ENCODE assay signal across 9 mouse cellular contexts in the genomic region with DNA sequence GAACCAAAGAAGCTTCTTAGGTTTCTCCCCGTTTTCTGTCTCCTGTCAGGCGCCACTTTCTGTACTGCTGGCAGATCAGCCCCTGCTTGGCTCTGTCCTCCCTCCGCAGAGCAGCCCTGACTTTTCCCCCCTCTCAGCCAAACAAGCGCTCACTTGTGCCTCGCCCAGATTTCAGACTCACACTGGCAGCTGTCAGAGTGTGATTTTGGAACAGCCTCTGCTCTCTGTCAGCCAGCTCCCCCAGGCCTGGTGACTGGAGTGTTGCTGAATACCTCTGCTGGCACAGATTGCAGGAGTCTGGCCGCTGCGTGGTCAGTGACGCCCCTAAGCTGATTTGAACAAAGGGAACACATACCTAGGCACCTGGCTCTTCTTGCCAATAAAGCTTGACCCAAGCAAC. TPM values are rescaled to one million over a fixed set of nuclear protein-coding genes. Genes with fewer than 3 reads are reported as not detected.
DNase-seq lines count a peak whose midpoint lies in the region; ATAC-seq and TF ChIP-seq lines count a peak whose summit lies in the region.
"Had no signal": no experiment of that assay in that cellular context is flagged by ENCODE, and none has a peak within 500 bp of the region (broad histone marks: within the 10 kb centered on the region; RNA-seq: fewer than 3 reads in every experiment).

No protein-coding gene starts in this region.

- no peak overlapping the region for H3K4me3 ChIP-seq in midbrain, embryonic 11.5 days (ENCODE audit: low read depth, low read length)
- no peak overlapping the region for H3K4me3 ChIP-seq in midbrain, embryonic 10.5 days
- H3K4me3 ChIP-seq in forebrain, embryonic 15.5 days, result no peak overlapping the region
- no peak overlapping the region for H3K4me3 ChIP-seq in limb, embryonic 14.5 days (replicated peaks; ENCODE audit: low read length)

- no peaks in the 10 kb centered on the region for H3K36me3 ChIP-seq in midbrain, embryonic 11.5 days (ENCODE audit: control insufficient read depth, insufficient read depth, low read length)
- H3K36me3 ChIP-seq in midbrain, embryonic 10.5 days, result peaks cover 32% of the 10 kb centered on the region
- peaks cover 9% of the 10 kb centered on the region for H3K36me3 ChIP-seq in forebrain, embryonic 15.5 days
- peaks cover 35% of the 10 kb centered on the region for H3K36me3 ChIP-seq in limb, embryonic 14.5 days (ENCODE audit: control insufficient read depth, insufficient read depth, low read length)
- H3K36me3 ChIP-seq: G1E had no signal

- no peak overlapping the region for H3K4me2 ChIP-seq in midbrain, embryonic 11.5 days
- H3K4me2 ChIP-seq in forebrain, embryonic 15.5 days (replicated peaks), result no peak overlapping the region
- H3K4me2 ChIP-seq in limb, embryonic 14.5 days (replicated peaks; ENCODE audit: low read depth, low read length, severe bottlenecking), result no peak overlapping the region

- 60% methylated on average over 8 of the region's 8 CpGs for WGBS in midbrain, embryonic 11.5 days
- WGBS in midbrain, embryonic 10.5 days, result 63% methylated on average over 8 of the region's 8 CpGs
- WGBS in forebrain, embryonic 15.5 days, result 18% methylated on average over 8 of the region's 8 CpGs
- 29% methylated on average over 8 of the region's 8 CpGs for WGBS in limb, embryonic 14.5 days

- DNase-seq in midbrain, embryonic 11.5 days (ENCODE audit: low spot score, missing footprints), result no peak
- DNase-seq in midbrain, embryonic 10.5 days (ENCODE audit: low spot score), result no peak
- DNase-seq in heart, postnatal 14 days, result peak; percentile 61 to 72
- peak; percentile 69 for DNase-seq in limb, embryonic 14.5 days (ENCODE audit: low spot score)
- DNase-seq in skeletal muscle tissue, adult 2 months (ENCODE audit: low read depth, low spot score), result peak; percentile 60
- DNase-seq in natural killer cell, adult 2 months (ENCODE audit: low spot score in 2 of 2), result no peak

- TF ChIP-seq POLR2A in limb, embryonic 14.5 days (IDR thresholded peaks at IDR 0.05; ENCODE audit: borderline replicate concordance, extremely low read depth, insufficient read depth, insufficient read length), result no peak

- no peak overlapping the region for H3K27ac ChIP-seq in midbrain, embryonic 11.5 days (ENCODE audit: low read depth, low read length)
- no peak overlapping the region for H3K27ac ChIP-seq in midbrain, embryonic 10.5 days (replicated peaks)
- H3K27ac ChIP-seq in forebrain, embryonic 15.5 days (replicated peaks), result peak overlapping the region; percentile 66
- peak overlapping the region; percentile 79 for H3K27ac ChIP-seq in limb, embryonic 14.5 days (replicated peaks; ENCODE audit: low read depth, low read length)

- no peaks in the 10 kb centered on the region for H3K27me3 ChIP-seq in midbrain, embryonic 11.5 days (ENCODE audit: control insufficient read depth, insufficient read depth, low read length)
- no peaks in the 10 kb centered on the region for H3K27me3 ChIP-seq in midbrain, embryonic 10.5 days (ENCODE audit: low read depth, poor library complexity, severe bottlenecking)
- H3K27me3 ChIP-seq in forebrain, embryonic 15.5 days, result no peaks in the 10 kb centered on the region
- no peaks in the 10 kb centered on the region for H3K27me3 ChIP-seq in limb, embryonic 14.5 days (ENCODE audit: control insufficient read depth, insufficient read depth, low read length)

- intact Hi-C loops in heart, postnatal 14 days (cut with DNase I), result no loop called here

- no peaks in the 10 kb centered on the region for H3K4me1 ChIP-seq in midbrain, embryonic 11.5 days (ENCODE audit: control insufficient read depth, insufficient read depth, low read length)
- H3K4me1 ChIP-seq in midbrain, embryonic 10.5 days, result peaks cover 6% of the 10 kb centered on the region; the same call in 1 of the 2 replicates
- peaks cover 20% of the 10 kb centered on the region for H3K4me1 ChIP-seq in forebrain, embryonic 15.5 days
- H3K4me1 ChIP-seq in limb, embryonic 14.5 days (ENCODE audit: control insufficient read depth, insufficient read depth, low read length), result peaks cover 18% of the 10 kb centered on the region

- ATAC-seq in midbrain, embryonic 11.5 days (ENCODE audit: low FRiP score), result 0 out of 2 replicates have a peak, but pooled peaks have one; percentile 31
- ATAC-seq in forebrain, embryonic 15.5 days (replicated peaks), result peak; percentile 81
- peak; percentile 65 for ATAC-seq in limb, embryonic 14.5 days (ENCODE audit: low FRiP score, low read depth)
- no peak for ATAC-seq in megakaryocyte progenitor cell, adult 5-6 weeks (replicated peaks; ENCODE audit: poor library complexity)

- H3K9ac ChIP-seq in midbrain, embryonic 11.5 days (ENCODE audit: low read length), result no peak overlapping the region
- no peak overlapping the region for H3K9ac ChIP-seq in forebrain, embryonic 15.5 days (replicated peaks)
- no peak overlapping the region for H3K9ac ChIP-seq in limb, embryonic 14.5 days (ENCODE audit: low read depth, low read length, severe bottlenecking)

- H3K9me3 ChIP-seq in midbrain, embryonic 11.5 days (ENCODE audit: control insufficient read depth, low read length), result no peaks in the 10 kb centered on the region
- no peaks in the 10 kb centered on the region for H3K9me3 ChIP-seq in midbrain, embryonic 10.5 days (replicated peaks)
- H3K9me3 ChIP-seq in forebrain, embryonic 15.5 days, result no peaks in the 10 kb centered on the region
- H3K9me3 ChIP-seq in limb, embryonic 14.5 days (ENCODE audit: control insufficient read depth, low read length), result no peaks in the 10 kb centered on the region
- H3K9me3 ChIP-seq: G1E had no signal

RNA-seq across cellular contexts. Expression of gene Gm1113, which starts 9.8 kb away (rescaled TPM):
- not detected in 2 replicates for polyA plus RNA-seq in midbrain, embryonic 11.5 days (2014; fragmentation: Nextera tagmentation; extraction: Ambion mirVana)
- not detected in 2 replicates for polyA plus RNA-seq in midbrain, embryonic 10.5 days (2016; fragmentation: Nextera tagmentation; extraction: Ambion mirVana)
- not detected in 2 replicates for polyA plus RNA-seq in forebrain, embryonic 15.5 days (2015; fragmentation: Nextera tagmentation; extraction: Ambion mirVana)
- total RNA-seq in heart, postnatal 14 days (2021), result not detected
- not detected in 2 replicates for polyA plus RNA-seq in limb, embryonic 14.5 days (2012; rRNA removed)
- polyA plus RNA-seq in limb, embryonic 14.5 days (2014; fragmentation: Nextera tagmentation; extraction: Ambion mirVana), result not detected in 2 replicates
- not detected in 2 replicates for total RNA-seq in megakaryocyte progenitor cell, adult 5-6 weeks (2015)
- not detected in 2 replicates for total RNA-seq in megakaryocyte progenitor cell, adult 5-6 weeks (2017)
- total RNA-seq: G1E had no signal
- polyA plus RNA-seq: G1E had no signal

RNA-seq across cellular contexts. Expression of gene Ddx25, which starts 50.1 kb away (rescaled TPM):
- 9.5 and 9.8 TPM in 2 replicates for polyA plus RNA-seq in midbrain, embryonic 11.5 days (2014; fragmentation: Nextera tagmentation; extraction: Ambion mirVana)
- 8.0 and 8.2 TPM in 2 replicates for polyA plus RNA-seq in midbrain, embryonic 10.5 days (2016; fragmentation: Nextera tagmentation; extraction: Ambion mirVana)
- 19.6 and 20.1 TPM in 2 replicates for polyA plus RNA-seq in forebrain, embryonic 15.5 days (2015; fragmentation: Nextera tagmentation; extraction: Ambion mirVana)
- total RNA-seq in heart, postnatal 14 days (2021), result not detected
- 1.9 and 2.3 TPM in 2 replicates for polyA plus RNA-seq in limb, embryonic 14.5 days (2012; rRNA removed)
- polyA plus RNA-seq in limb, embryonic 14.5 days (2014; fragmentation: Nextera tagmentation; extraction: Ambion mirVana), result 3.0 TPM in 2 replicates
- total RNA-seq in megakaryocyte progenitor cell, adult 5-6 weeks (2015), result 0.05 TPM in 1 of 2 replicates, not detected in the other
- total RNA-seq in megakaryocyte progenitor cell, adult 5-6 weeks (2017), result 0.03 TPM in 1 of 2 replicates, not detected in the other

RNA-seq across cellular contexts. Expression of gene Pus3, which starts 50.2 kb away (rescaled TPM):
- 23.8 and 24.8 TPM in 2 replicates for polyA plus RNA-seq in midbrain, embryonic 11.5 days (2014; fragmentation: Nextera tagmentation; extraction: Ambion mirVana)
- 18.5 and 19.5 TPM in 2 replicates for polyA plus RNA-seq in midbrain, embryonic 10.5 days (2016; fragmentation: Nextera tagmentation; extraction: Ambion mirVana)
- polyA plus RNA-seq in forebrain, embryonic 15.5 days (2015; fragmentation: Nextera tagmentation; extraction: Ambion mirVana), result 18.8 TPM in 2 replicates
- total RNA-seq in heart, postnatal 14 days (2021), result 1 to 10 TPM; 7.1 to 7.9 TPM
- polyA plus RNA-seq in limb, embryonic 14.5 days (2012; rRNA removed), result 13.1 and 20.8 TPM in 2 replicates
- polyA plus RNA-seq in limb, embryonic 14.5 days (2014; fragmentation: Nextera tagmentation; extraction: Ambion mirVana), result 18.2 and 21.7 TPM in 2 replicates
- total RNA-seq in megakaryocyte progenitor cell, adult 5-6 weeks (2015), result 25.5 and 28.8 TPM in 2 replicates
- 22.3 and 23.7 TPM in 2 replicates for total RNA-seq in megakaryocyte progenitor cell, adult 5-6 weeks (2017)

Comparison
In these comparisons a context has a peak if more than half of its experiments do, and no peak if none do; other contexts are left out.
1. DNase-seq: peak in heart, postnatal 14 days (2 of 2), limb, embryonic 14.5 days (single experiment) and skeletal muscle tissue, adult 2 months (single experiment); none in midbrain, embryonic 11.5 days (single experiment), midbrain, embryonic 10.5 days (single experiment) and natural killer cell, adult 2 months (0 of 2).
2. H3K27ac ChIP-seq: peak in forebrain, embryonic 15.5 days (single experiment) and limb, embryonic 14.5 days (single experiment); none in midbrain, embryonic 11.5 days (single experiment) and midbrain, embryonic 10.5 days (single experiment).